Mouse (Mus musculus) megakaryocyte, embryonic 14.5 days (primary cell): ENCODE results near the gene Tnfsf8. TPM values are rescaled to one million over a fixed set of nuclear protein-coding genes. Genes with fewer than 3 reads are reported as not detected.

Experiments
- H3K27me3 ChIP-seq: replicated peaks from 2 replicates; pipeline ENCODE3; 2012; ENCODE audit warnings: inconsistent platforms
- H3K36me3 ChIP-seq: replicated peaks from 2 replicates; pipeline ENCODE3; 2012; ENCODE audit warnings: low read length, inconsistent platforms, mixed read lengths
- H3K4me1 ChIP-seq: 2 replicates; pipeline ENCODE4 v1.6.1; 2012; ENCODE audit warnings: inconsistent platforms
- H3K4me3 ChIP-seq: replicated peaks from 2 replicates; pipeline ENCODE3; 2012; ENCODE audit warnings: moderate library complexity, mild to moderate bottlenecking, inconsistent platforms
- H3K9me3 ChIP-seq: 2 replicates; pipeline ENCODE4 v1.6.1; 2012; ENCODE audit warnings: inconsistent platforms
- FLI1 ChIP-seq: IDR thresholded peaks from 2 replicates; pipeline ENCODE4 v1.6.1; 2012; ENCODE audit warnings: low read length, inconsistent platforms, mixed read lengths
- GATA1 ChIP-seq: IDR thresholded peaks from 3 replicates; pipeline ENCODE4 v1.6.1; 2012; ENCODE audit warnings: mixed read lengths, low read length, inconsistent platforms, borderline replicate concordance
- polyA plus RNA-seq: library from polyadenylated mRNA; stranded (reverse); fragments of >175 nt; gene quantifications from 2 replicates; pipeline ENCODE4 v1.2.3, GENCODE M21; 2012; ENCODE audit warnings: low replicate concordance; ENCODE audit not compliant: insufficient read depth

The Tnfsf8 gene
- 0.07 TPM in 1 of 2 replicates, not detected in the other for polyA plus RNA-seq

DNA sequence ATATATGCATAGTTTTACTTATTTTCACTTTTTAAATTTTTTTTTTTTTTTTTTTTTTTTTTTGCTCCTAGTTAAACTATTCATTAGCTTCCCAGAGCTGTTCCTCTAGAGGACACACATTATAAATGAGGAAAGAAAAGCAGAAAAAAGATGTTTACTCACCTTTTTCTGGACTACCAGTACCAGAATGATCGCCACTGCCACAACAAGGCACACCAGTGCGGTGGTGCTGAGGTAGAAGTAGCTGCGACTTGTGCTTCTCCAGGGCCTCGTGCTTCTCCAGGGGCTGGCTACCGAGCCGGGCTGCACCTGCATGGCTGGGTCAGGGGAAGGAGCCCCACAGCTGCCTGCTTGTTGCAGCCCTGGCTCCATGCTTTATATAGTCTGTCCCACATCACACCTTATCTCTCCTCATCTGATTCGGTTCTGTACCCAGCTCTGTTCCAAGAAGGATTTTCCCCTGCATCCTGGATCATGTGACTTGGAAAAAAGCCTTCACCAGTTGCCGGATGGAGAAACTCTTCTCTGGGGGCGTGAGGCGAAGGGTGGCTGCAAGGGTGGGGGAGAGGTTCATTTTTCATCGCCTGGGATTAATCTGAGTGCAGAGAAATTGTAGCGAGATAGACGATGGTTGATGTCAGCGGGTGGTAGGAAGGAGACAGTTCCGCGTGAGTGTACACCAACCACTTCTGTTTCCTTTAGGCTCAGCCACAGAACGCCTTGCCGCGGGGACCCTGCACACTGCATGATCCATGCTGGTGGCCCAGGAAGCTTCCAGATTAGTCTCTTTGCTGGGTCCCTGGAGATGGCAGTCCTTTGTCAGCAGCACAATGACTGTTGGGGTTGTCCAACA lies at the start of gene Tnfsf8:
Gene Tnfsf8, minus strand, starts transcription at position 660 of the 853 bp plus-strand sequence.
- Histone ChIP-seq H3K9me3 (no peaks in the 10 kb centered on the region), H3K27me3 (peaks cover 4% of the 10 kb centered on the region), H3K4me1 (peaks cover 4% of the 10 kb centered on the region; the same call in 1 of the 2 replicates), H3K4me3 (no peak within 1 kb of the TSS), H3K36me3 (no peaks in the 10 kb centered on the region)
- TF ChIP-seq GATA1 (no peak), FLI1 (no peak)

- H3K27me3 ChIP-seq, result no peaks in the 10 kb centered on the region
- H3K9me3 ChIP-seq, result no peaks in the 10 kb centered on the region
- H3K4me3 ChIP-seq, result no peak overlapping the region
- H3K36me3 ChIP-seq, result no peaks in the 10 kb centered on the region
- H3K4me1 ChIP-seq, result no peaks in the 10 kb centered on the region
- TF ChIP-seq GATA1 (no peak), FLI1 (no peak)
Observed at GRCm38 (mm10) chr4:63908511-63908910, 47.4 kb upstream of the Tnfsf8 start.

DNA sequence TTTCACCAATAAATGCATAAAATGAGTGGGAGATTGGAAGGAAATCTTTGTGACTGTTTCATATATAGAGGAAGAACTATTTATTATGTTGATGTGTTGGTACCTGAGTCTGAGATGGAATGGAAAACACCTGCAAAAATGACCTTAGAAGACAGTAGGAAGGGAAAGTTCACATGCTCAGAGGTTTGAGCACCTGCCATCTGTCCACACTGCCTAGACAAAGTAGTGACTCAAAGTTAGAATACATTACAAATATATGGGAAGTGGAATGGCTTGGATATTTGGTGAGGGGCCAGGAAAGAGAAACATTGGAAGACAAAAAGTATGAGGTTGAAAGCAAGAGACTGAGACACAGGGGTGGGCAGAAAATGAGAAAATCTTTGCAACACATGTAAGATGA lies 46.3 kb upstream of the Tnfsf8 start:
- TF ChIP-seq FLI1 (no peak), GATA1 (no peak)
- Histone ChIP-seq H3K27me3 (no peaks in the 10 kb centered on the region), H3K4me1 (no peaks in the 10 kb centered on the region), H3K36me3 (no peaks in the 10 kb centered on the region), H3K9me3 (no peaks in the 10 kb centered on the region), H3K4me3 (no peak overlapping the region)

GRCm38 (mm10) chr4:63906050-63906449 lies 44.9 kb upstream of the Tnfsf8 start:
- Histone ChIP-seq H3K4me1 (no peaks in the 10 kb centered on the region), H3K27me3 (no peaks in the 10 kb centered on the region), H3K9me3 (no peaks in the 10 kb centered on the region), H3K4me3 (no peak overlapping the region), H3K36me3 (no peaks in the 10 kb centered on the region)
- TF ChIP-seq GATA1, result no peak
- TF ChIP-seq FLI1, result no peak

GRCm38 (mm10) chr4:63899081-63899523 lies 38.0 kb upstream of the Tnfsf8 start:
- Histone ChIP-seq H3K36me3 (no peaks in the 10 kb centered on the region), H3K27me3 (no peaks in the 10 kb centered on the region), H3K4me3 (no peak overlapping the region), H3K4me1 (no peaks in the 10 kb centered on the region), H3K9me3 (no peaks in the 10 kb centered on the region)
- no peak for TF ChIP-seq FLI1
- no peak for TF ChIP-seq GATA1

DNA sequence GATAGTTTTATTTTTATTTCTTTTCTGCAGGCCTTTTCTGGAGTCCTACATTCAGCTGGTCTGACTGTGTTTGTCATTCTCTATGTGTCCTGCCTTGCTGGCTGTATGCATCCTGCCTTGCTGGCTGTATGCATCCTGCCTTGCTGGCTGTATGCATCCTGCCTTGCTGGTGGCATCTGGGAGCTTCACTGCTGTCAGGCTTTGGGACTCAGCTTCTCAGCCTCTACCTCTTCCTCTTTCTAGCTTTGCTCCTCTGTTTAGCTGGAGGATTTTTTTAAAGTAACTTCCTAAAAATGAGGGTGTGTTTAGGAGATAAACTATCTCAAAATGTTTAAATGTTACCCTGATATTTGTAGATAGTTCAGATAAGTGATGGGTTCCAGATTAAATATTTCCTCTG lies 36.0 kb upstream of the Tnfsf8 start:
- TF ChIP-seq FLI1 (no peak), GATA1 (no peak)

GRCm38 (mm10) chr4:63886156-63886555 lies 25.0 kb upstream of the Tnfsf8 start:
- peaks cover 7% of the 10 kb centered on the region for H3K9me3 ChIP-seq
- H3K36me3 ChIP-seq, result no peaks in the 10 kb centered on the region
- no peak overlapping the region for H3K4me3 ChIP-seq
- TF ChIP-seq FLI1, result no peak
- TF ChIP-seq GATA1, result no peak
- peaks cover 11% of the 10 kb centered on the region; the same call in 1 of the 2 replicates for H3K4me1 ChIP-seq
- peaks cover 8% of the 10 kb centered on the region for H3K27me3 ChIP-seq

More for the DNA sequence above, 36.0 kb upstream of the Tnfsf8 start:
- Histone ChIP-seq H3K36me3 (no peaks in the 10 kb centered on the region), H3K4me1 (no peaks in the 10 kb centered on the region), H3K9me3 (no peaks in the 10 kb centered on the region), H3K27me3 (no peaks in the 10 kb centered on the region), H3K4me3 (no peak overlapping the region)

DNA sequence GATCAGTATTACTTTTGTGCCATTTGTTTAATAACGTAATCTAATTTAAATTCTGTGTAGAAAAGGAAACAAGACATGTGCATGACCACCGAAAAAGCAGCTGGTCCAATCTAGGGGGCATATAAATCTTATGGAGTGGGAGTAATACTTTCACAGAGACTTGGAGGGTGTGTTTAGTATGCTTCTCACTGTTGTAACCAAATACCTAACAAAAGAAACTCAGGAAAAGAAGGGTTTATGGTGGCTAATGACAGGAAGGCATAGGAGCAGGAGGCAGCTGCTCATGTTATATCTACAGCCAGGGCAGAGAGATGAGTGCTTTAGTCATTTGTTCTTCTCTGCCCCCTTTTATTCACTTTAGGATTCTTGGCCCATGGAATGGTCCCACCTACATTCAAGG lies 15.6 kb upstream of the Tnfsf8 start:
- H3K4me1 ChIP-seq, result no peaks in the 10 kb centered on the region
- no peak overlapping the region for H3K4me3 ChIP-seq
- H3K27me3 ChIP-seq, result peaks cover 3% of the 10 kb centered on the region
- TF ChIP-seq GATA1, result no peak
- TF ChIP-seq FLI1, result no peak
- peaks cover 8% of the 10 kb centered on the region; the same call in 1 of the 2 replicates for H3K9me3 ChIP-seq
- H3K36me3 ChIP-seq, result no peaks in the 10 kb centered on the region

- H3K4me1 ChIP-seq, result no peaks in the 10 kb centered on the region
- H3K27me3 ChIP-seq, result no peaks in the 10 kb centered on the region
- H3K4me3 ChIP-seq, result no peak overlapping the region
- peaks cover 8% of the 10 kb centered on the region; the same call in 1 of the 2 replicates for H3K9me3 ChIP-seq
- TF ChIP-seq FLI1, result no peak
- no peak for TF ChIP-seq GATA1
- no peaks in the 10 kb centered on the region for H3K36me3 ChIP-seq
Observed at GRCm38 (mm10) chr4:63875480-63875879, 14.3 kb upstream of the Tnfsf8 start.

GRCm38 (mm10) chr4:63870678-63871077 lies 9.5 kb upstream of the Tnfsf8 start:
- Histone ChIP-seq H3K4me1 (no peaks in the 10 kb centered on the region), H3K27me3 (no peaks in the 10 kb centered on the region), H3K4me3 (no peak overlapping the region), H3K9me3 (0 out of 2 replicates have a peak, but pooled peaks cover 4% of the 10 kb centered on the region), H3K36me3 (no peaks in the 10 kb centered on the region)
- no peak for TF ChIP-seq GATA1
- no peak for TF ChIP-seq FLI1

DNA sequence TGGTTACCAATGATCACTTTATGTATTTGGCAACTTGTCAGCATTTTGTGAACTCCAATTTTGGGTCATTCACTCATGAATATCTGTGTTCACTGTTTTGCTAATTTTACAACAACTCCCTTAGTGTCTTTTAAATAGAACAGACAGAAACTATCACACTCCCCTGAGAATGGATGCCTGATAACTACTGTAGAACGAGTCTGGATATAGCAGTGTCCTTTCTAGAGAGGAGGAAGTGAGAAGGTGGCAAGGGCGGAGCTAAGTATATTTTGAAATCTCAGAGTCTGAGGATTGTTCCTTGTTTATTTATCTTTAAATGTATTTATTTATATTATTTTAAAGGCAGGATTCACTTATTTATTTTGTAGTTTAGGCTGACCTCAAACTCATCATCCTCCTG lies 7.6 kb upstream of the Tnfsf8 start:
- Histone ChIP-seq H3K4me3 (no peak overlapping the region), H3K9me3 (0 out of 2 replicates have a peak, but pooled peaks cover 4% of the 10 kb centered on the region), H3K27me3 (peaks cover 2% of the 10 kb centered on the region), H3K4me1 (no peaks in the 10 kb centered on the region), H3K36me3 (no peaks in the 10 kb centered on the region)
- TF ChIP-seq FLI1 (no peak), GATA1 (no peak)
